13 mouse cellular contexts compared by ENCODE assay signal in the genomic region with DNA sequence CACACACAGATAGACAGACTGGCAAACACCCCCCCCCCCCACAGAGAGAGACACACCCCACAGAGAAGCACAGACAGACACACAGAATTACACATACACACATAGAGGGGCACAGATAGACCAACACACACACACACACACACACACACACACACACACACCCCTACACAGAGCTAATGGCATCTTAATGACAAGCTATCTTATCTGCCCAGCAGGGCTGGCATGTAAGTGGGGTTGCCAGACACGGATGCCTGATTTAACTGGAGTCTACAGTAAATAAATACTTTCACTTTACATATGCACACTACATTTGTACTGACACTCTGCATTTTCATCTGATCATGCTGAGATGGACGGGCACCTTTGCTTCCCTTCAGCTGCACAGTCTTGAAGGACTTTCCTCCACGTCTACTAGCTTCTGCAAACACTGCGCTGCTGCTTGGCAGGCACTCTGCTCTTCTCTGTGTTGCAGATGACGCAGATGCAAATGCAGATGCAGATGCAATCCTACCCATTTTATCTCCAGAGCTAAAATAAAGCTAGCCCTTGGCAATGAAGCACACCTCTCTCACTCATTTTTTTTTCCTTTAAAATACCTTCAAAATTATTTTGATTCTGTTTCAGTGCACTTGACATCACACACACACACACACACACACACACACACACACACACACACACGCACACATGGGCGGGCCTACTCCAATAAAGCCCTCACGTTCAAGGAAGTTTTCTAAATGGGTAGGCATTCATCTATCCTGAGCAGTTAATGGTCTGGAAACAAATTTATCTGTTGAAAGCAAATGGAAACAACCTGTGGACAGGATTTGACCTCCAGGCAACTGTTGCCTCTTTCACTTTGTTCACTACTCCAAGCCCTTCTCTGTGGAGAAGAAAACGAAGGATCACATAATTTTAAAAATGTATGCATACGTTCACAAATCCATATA. TPM values are rescaled to one million over a fixed set of nuclear protein-coding genes. Genes with fewer than 3 reads are reported as not detected.
A peak's percentile ranks its signal among the peaks of the same experiment; 100 is the strongest.
DNase-seq lines count a peak whose midpoint lies in the region; ATAC-seq and TF ChIP-seq lines count a peak whose summit lies in the region.
"Had no signal": no experiment of that assay in that cellular context is flagged by ENCODE, and none has a peak within 500 bp of the region (broad histone marks: within the 10 kb centered on the region; RNA-seq: fewer than 3 reads in every experiment).

No protein-coding gene starts in this region.

- no peak overlapping the region for H3K4me2 ChIP-seq in kidney, embryonic 16.5 days (replicated peaks; ENCODE audit: low read depth, low read length)
- H3K4me2 ChIP-seq in midbrain, embryonic 14.5 days (ENCODE audit: low read length) = no peak overlapping the region
- H3K4me2 ChIP-seq in forebrain, postnatal 0 days (ENCODE audit: low read depth) = no peak overlapping the region
- H3K4me2 ChIP-seq: forebrain, embryonic 12.5 days; midbrain, embryonic 13.5 days had no signal

- TF ChIP-seq CTCF in heart, adult 2 months (IDR thresholded peaks at IDR 0.05) = no peak
- no peak for TF ChIP-seq CTCF in forebrain, postnatal 0 days (IDR thresholded peaks at IDR 0.05; ENCODE audit: low read depth)

- no peak for TF ChIP-seq POLR2A in heart, adult 2 months (IDR thresholded peaks at IDR 0.05; ENCODE audit: insufficient read depth, low read depth, low read length)

- H3K4me3 ChIP-seq in heart, embryonic 10.5 days = no peak overlapping the region
- no peak overlapping the region for H3K4me3 ChIP-seq in heart, adult 2 months
- no peak overlapping the region for H3K4me3 ChIP-seq in kidney, embryonic 16.5 days (ENCODE audit: low read length)
- no peak overlapping the region for H3K4me3 ChIP-seq in midbrain, embryonic 14.5 days (replicated peaks; ENCODE audit: low read depth, low read length)
- no peak overlapping the region for H3K4me3 ChIP-seq in forebrain, postnatal 0 days (ENCODE audit: low read depth, low read length)
- H3K4me3 ChIP-seq: forebrain, embryonic 12.5 days; left cerebral cortex, adult 2 months; midbrain, embryonic 13.5 days had no signal

- H3K4me1 ChIP-seq in heart, embryonic 10.5 days = peaks cover 24% of the 10 kb centered on the region
- peaks cover 5% of the 10 kb centered on the region for H3K4me1 ChIP-seq in heart, adult 2 months (ENCODE audit: control insufficient read depth, insufficient read depth, low read length)
- peaks cover 21% of the 10 kb centered on the region for H3K4me1 ChIP-seq in kidney, embryonic 16.5 days (ENCODE audit: insufficient read depth, low read length)
- no peaks in the 10 kb centered on the region for H3K4me1 ChIP-seq in midbrain, embryonic 14.5 days (ENCODE audit: control insufficient read depth, insufficient read depth, low read length)
- no peaks in the 10 kb centered on the region for H3K4me1 ChIP-seq in forebrain, postnatal 0 days (ENCODE audit: insufficient read depth)
- H3K4me1 ChIP-seq: forebrain, embryonic 12.5 days; midbrain, embryonic 13.5 days had no signal

- H3K27me3 ChIP-seq in heart, embryonic 10.5 days (ENCODE audit: insufficient read depth, poor library complexity, severe bottlenecking) = 0 out of 2 replicates have a peak, but pooled peaks cover 13% of the 10 kb centered on the region
- H3K27me3 ChIP-seq in heart, adult 2 months (ENCODE audit: control insufficient read depth, insufficient read depth, low read length) = no peaks in the 10 kb centered on the region
- no peaks in the 10 kb centered on the region for H3K27me3 ChIP-seq in kidney, embryonic 16.5 days (ENCODE audit: insufficient read depth, low read length)
- H3K27me3 ChIP-seq in midbrain, embryonic 14.5 days (ENCODE audit: control insufficient read depth, insufficient read depth, low read length) = no peaks in the 10 kb centered on the region
- no peaks in the 10 kb centered on the region for H3K27me3 ChIP-seq in forebrain, postnatal 0 days (ENCODE audit: insufficient read depth, low read length)
- H3K27me3 ChIP-seq: forebrain, embryonic 12.5 days; midbrain, embryonic 13.5 days had no signal

- 58% methylated on average over 10 of the region's 10 CpGs for WGBS in heart, embryonic 10.5 days
- 75% methylated on average over 10 of the region's 10 CpGs for WGBS in heart, adult 2 months
- WGBS in kidney, embryonic 16.5 days = 46% methylated on average over 10 of the region's 10 CpGs
- WGBS in midbrain, embryonic 14.5 days = 74% methylated on average over 10 of the region's 10 CpGs
- 64% methylated on average over 10 of the region's 10 CpGs for WGBS in forebrain, postnatal 0 days

- H3K79me2 ChIP-seq in heart, adult 2 months (replicated peaks; ENCODE audit: control insufficient read depth, insufficient read depth, low read length) = no peaks in the 10 kb centered on the region

- no peaks in the 10 kb centered on the region for H3K36me3 ChIP-seq in heart, embryonic 10.5 days
- no peaks in the 10 kb centered on the region for H3K36me3 ChIP-seq in heart, adult 2 months (ENCODE audit: control insufficient read depth, insufficient read depth, low read length)
- H3K36me3 ChIP-seq in kidney, embryonic 16.5 days (ENCODE audit: insufficient read depth, low read length) = no peaks in the 10 kb centered on the region
- no peaks in the 10 kb centered on the region for H3K36me3 ChIP-seq in midbrain, embryonic 14.5 days (ENCODE audit: control insufficient read depth, insufficient read depth, low read length)
- no peaks in the 10 kb centered on the region for H3K36me3 ChIP-seq in forebrain, postnatal 0 days (ENCODE audit: insufficient read depth)
- H3K36me3 ChIP-seq: forebrain, embryonic 12.5 days; midbrain, embryonic 13.5 days had no signal

- H3K9me3 ChIP-seq in heart, embryonic 10.5 days = no peaks in the 10 kb centered on the region
- no peaks in the 10 kb centered on the region for H3K9me3 ChIP-seq in kidney, embryonic 16.5 days (ENCODE audit: low read length)
- H3K9me3 ChIP-seq in midbrain, embryonic 14.5 days (ENCODE audit: control insufficient read depth, low read length) = no peaks in the 10 kb centered on the region
- no peaks in the 10 kb centered on the region for H3K9me3 ChIP-seq in forebrain, postnatal 0 days (ENCODE audit: low read length)
- H3K9me3 ChIP-seq: forebrain, embryonic 12.5 days; midbrain, embryonic 13.5 days had no signal

- intact Hi-C loops in heart, adult 2 months (cut with DNase I) = no loop called here

- H3K9ac ChIP-seq in heart, adult 2 months (ENCODE audit: low read depth, low read length) = no peak overlapping the region
- no peak overlapping the region for H3K9ac ChIP-seq in kidney, embryonic 16.5 days (replicated peaks; ENCODE audit: low read length)
- H3K9ac ChIP-seq in midbrain, embryonic 14.5 days (replicated peaks; ENCODE audit: low read length) = no peak overlapping the region
- H3K9ac ChIP-seq in forebrain, postnatal 0 days = no peak overlapping the region
- H3K9ac ChIP-seq: forebrain, embryonic 12.5 days; midbrain, embryonic 13.5 days had no signal

- ATAC-seq in kidney, embryonic 16.5 days (ENCODE audit: low FRiP score, low TSS enrichment) = 0 out of 2 replicates have a peak, but pooled peaks have one; percentile 43
- peak; percentile 68 for ATAC-seq in common myeloid progenitor, adult 5-6 weeks (replicated peaks; ENCODE audit: low read depth, poor library complexity, severe bottlenecking)
- ATAC-seq in megakaryocyte progenitor cell, adult 5-6 weeks (replicated peaks; ENCODE audit: poor library complexity) = peak; percentile 70
- no peak for ATAC-seq in midbrain, embryonic 14.5 days (ENCODE audit: low FRiP score, low TSS enrichment)
- no peak for ATAC-seq in forebrain, postnatal 0 days
- ATAC-seq: midbrain, embryonic 13.5 days had no signal

- DNase-seq in heart, embryonic 10.5 days (ENCODE audit: low spot score) = peak; percentile 50
- no peak for DNase-seq in heart, adult 2 months
- DNase-seq in kidney, adult 9 months = no peak
- DNase-seq in midbrain, embryonic 14.5 days = no peak
- no peak for DNase-seq in forebrain, postnatal 0 days
- DNase-seq: kidney, adult 8-10 months; lung, adult 18-20 months had no signal

- H3K27ac ChIP-seq in heart, embryonic 10.5 days = no peak overlapping the region
- no peak overlapping the region for H3K27ac ChIP-seq in heart, adult 2 months
- no peak overlapping the region for H3K27ac ChIP-seq in kidney, embryonic 16.5 days (ENCODE audit: low read length)
- no peak overlapping the region for H3K27ac ChIP-seq in midbrain, embryonic 14.5 days (replicated peaks; ENCODE audit: low read depth, low read length)
- H3K27ac ChIP-seq in forebrain, postnatal 0 days (ENCODE audit: low read depth, low read length) = no peak overlapping the region
- H3K27ac ChIP-seq: forebrain, embryonic 12.5 days; left cerebral cortex, adult 2 months had no signal

- TF ChIP-seq EP300 in heart, adult 2 months (IDR thresholded peaks at IDR 0.05; ENCODE audit: insufficient read depth, low read depth, low read length) = no peak

RNA-seq across cellular contexts. Expression of gene Stard13, which starts 15.3 kb away (rescaled TPM):
- 2.7 and 3.3 TPM in 2 replicates for polyA plus RNA-seq in heart, embryonic 10.5 days (2016; fragmentation: Nextera tagmentation; extraction: Ambion mirVana)
- total RNA-seq in heart, adult 2 months (2021) = 10 to 100 TPM; 22.1 to 24.4 TPM
- polyA plus RNA-seq in heart, adult 2 months (2012; rRNA removed) = 9.9 and 16.4 TPM in 2 replicates
- polyA plus RNA-seq in kidney, embryonic 16.5 days (2015; fragmentation: Nextera tagmentation; extraction: Ambion mirVana) = 12.0 and 12.2 TPM in 2 replicates
- total RNA-seq in common myeloid progenitor, adult 5-6 weeks (2017) = 0.69 TPM in 1 of 2 replicates, not detected in the other
- total RNA-seq in megakaryocyte progenitor cell, adult 5-6 weeks (2015) = not detected in 2 replicates
- not detected in 2 replicates for total RNA-seq in megakaryocyte progenitor cell, adult 5-6 weeks (2017)
- 1.3 and 2.8 TPM in 2 replicates for polyA plus RNA-seq in midbrain, embryonic 14.5 days (2014; fragmentation: Nextera tagmentation; extraction: Ambion mirVana)
- total RNA-seq in forebrain, postnatal 0 days (2014; rRNA removed) = 9.8 and 19.2 TPM in 2 replicates
- polyA plus RNA-seq in forebrain, postnatal 0 days (2015; fragmentation: Nextera tagmentation; extraction: Ambion mirVana) = 1.5 and 2.6 TPM in 2 replicates

Comparison
In these comparisons a context has a peak if more than half of its experiments do, and no peak if none do; other contexts are left out.
1. ATAC-seq: peak in kidney, embryonic 16.5 days (single experiment), common myeloid progenitor, adult 5-6 weeks (single experiment) and megakaryocyte progenitor cell, adult 5-6 weeks (single experiment); none in midbrain, embryonic 14.5 days (single experiment) and forebrain, postnatal 0 days (single experiment).